13 mouse cellular contexts compared by ENCODE assay signal in genomic region chr6:91120206-91120605, GRCm38 (mm10).
"Had no signal": no experiment of that assay in that cellular context is flagged by ENCODE, and none has a peak within 500 bp of the region (broad histone marks: within the 10 kb centered on the region; RNA-seq: fewer than 3 reads in every experiment).

No protein-coding gene starts in this region.

- H3K9ac ChIP-seq: intestine, embryonic 15.5 days; limb, embryonic 13.5 days; liver, embryonic 14.5 days; neural tube, embryonic 13.5 days had no signal

- H3K36me3 ChIP-seq: intestine, embryonic 15.5 days; limb, embryonic 13.5 days; midbrain, embryonic 10.5 days; neural tube, embryonic 13.5 days had no signal

- H3K4me3 ChIP-seq: intestine, embryonic 15.5 days; layer of hippocampus, adult 2 months; limb, embryonic 13.5 days; midbrain, embryonic 10.5 days; neural tube, embryonic 13.5 days had no signal

- H3K27ac ChIP-seq: intestine, embryonic 15.5 days; layer of hippocampus, adult 2 months; limb, embryonic 13.5 days; liver, embryonic 14.5 days; midbrain, embryonic 10.5 days; neural tube, embryonic 13.5 days had no signal

- DNase-seq: kidney, adult 8-10 months; left cerebral cortex, postnatal 4 days; retina, postnatal 1 day; right cerebral cortex, postnatal 4 days; spleen, adult 18-20 months; thymus, postnatal 36 days had no signal

- ATAC-seq: intestine, embryonic 15.5 days; midbrain, embryonic 16.5 days had no signal

- H3K4me2 ChIP-seq: intestine, embryonic 15.5 days; limb, embryonic 13.5 days; neural tube, embryonic 13.5 days had no signal

- H3K27me3 ChIP-seq: intestine, embryonic 15.5 days; neural tube, embryonic 13.5 days had no signal

- H3K9me3 ChIP-seq: intestine, embryonic 15.5 days had no signal
